Mouse (Mus musculus) intestine, postnatal 0 days (tissue): ENCODE results near the gene Myom1. TPM values are rescaled to one million over a fixed set of nuclear protein-coding genes. Genes with fewer than 3 reads are reported as not detected.

ENCODE experiments used
- ATAC-seq: fragments of 200-750 bp; cut with Nextera tagmentation; 2 replicates; pipeline ENCODE4 v1.8.0; 2017; ENCODE audit warnings: mild to moderate bottlenecking, moderate TSS enrichment, moderate library complexity
- H3K27ac ChIP-seq: fragments of 300-500 bp; sonication (generic); 2 replicates; pipeline ENCODE4 v1.5.1; 2014; ENCODE audit warnings: mild to moderate bottlenecking, low read depth, low read length, moderate library complexity
- H3K27me3 ChIP-seq: fragments of 300-500 bp; sonication (generic); replicated peaks from 2 replicates; pipeline ENCODE4 v1.6.1; 2014; ENCODE audit warnings: low read length, mixed read lengths; ENCODE audit not compliant: control insufficient read depth, insufficient read depth
- H3K36me3 ChIP-seq: fragments of 300-500 bp; sonication (generic); 2 replicates; pipeline ENCODE4 v1.6.1; 2014; ENCODE audit warnings: mild to moderate bottlenecking, moderate library complexity; ENCODE audit not compliant: control insufficient read depth, insufficient read depth
- H3K4me1 ChIP-seq: fragments of 300-500 bp; sonication (generic); replicated peaks from 2 replicates; pipeline ENCODE4 v1.6.1; 2014; ENCODE audit warnings: antibody characterized with exemption, low read length, mixed read lengths; ENCODE audit not compliant: control insufficient read depth, insufficient read depth
- H3K4me2 ChIP-seq: fragments of 300-500 bp; sonication (generic); replicated peaks from 2 replicates; pipeline ENCODE4 v1.6.1; 2014; ENCODE audit warnings: low read depth, mild to moderate bottlenecking, moderate library complexity
- H3K4me3 ChIP-seq: fragments of 300-500 bp; sonication (generic); 2 replicates; pipeline ENCODE4 v1.5.1; 2014; ENCODE audit warnings: low read depth, low read length
- H3K9ac ChIP-seq: fragments of 300-500 bp; sonication (generic); 2 replicates; pipeline ENCODE4 v1.6.1; 2014; ENCODE audit warnings: mild to moderate bottlenecking, low read depth, low read length
- H3K9me3 ChIP-seq: fragments of 300-500 bp; sonication (generic); 2 replicates; pipeline ENCODE4 v1.6.1; 2016; ENCODE audit warnings: mixed run types; ENCODE audit not compliant: control insufficient read depth
- CTCF ChIP-seq: sonication (generic); IDR thresholded peaks from 2 replicates; pipeline ENCODE4 v1.5.1; 2016; ENCODE audit warnings: low read depth, mild to moderate bottlenecking, control low read depth, antibody characterized with exemption, moderate library complexity
- WGBS: fragments of 180-500 bp; shearing (Covaris S2); extraction: QIAGEN DNeasy Blood & Tissue Kit; methylation state at CpG from one replicate; pipeline ENCODE4 v1.1.7; 2014; 5-methylcytosine and 5-hydroxymethylcytosine counted together
- polyA plus RNA-seq: library from polyadenylated mRNA; unstranded; fragments of >200 nt; fragmentation: Nextera tagmentation; extraction: Ambion mirVana; gene quantifications from 2 replicates; pipeline ENCODE4 v1.2.1, GENCODE M21; 2015

Gene Myom1
- polyA plus RNA-seq, 1 experiment from 2014 or later, result 8.9 TPM

GRCm38 (mm10) chr17:70997836-70998235, 4.6 kb upstream of the Myom1 start:
- ATAC-seq, result no peak
- 59% methylated on average over 6 of the region's 6 CpGs for WGBS
- H3K9ac ChIP-seq, result no peak overlapping the region
- H3K27me3 ChIP-seq, result no peaks in the 10 kb centered on the region
- no peaks in the 10 kb centered on the region for H3K4me1 ChIP-seq
- no peak for TF ChIP-seq CTCF
- no peaks in the 10 kb centered on the region for H3K9me3 ChIP-seq
- no peak overlapping the region for H3K27ac ChIP-seq
- no peak overlapping the region for H3K4me3 ChIP-seq
- peaks cover 23% of the 10 kb centered on the region for H3K36me3 ChIP-seq
- 0 out of 2 replicates have a peak overlapping the region, but pooled peaks have one; percentile 17 for H3K4me2 ChIP-seq

GRCm38 (mm10) chr17:70998400-70998975, 3.9 kb upstream of the Myom1 start:
- no peak for TF ChIP-seq CTCF
- 74% methylated on average over 9 of the region's 9 CpGs for WGBS
- 0 out of 2 replicates have a peak overlapping the region, but pooled peaks have one; percentile 17 for H3K4me2 ChIP-seq
- H3K27me3 ChIP-seq, result no peaks in the 10 kb centered on the region
- H3K36me3 ChIP-seq, result peaks cover 23% of the 10 kb centered on the region
- no peaks in the 10 kb centered on the region for H3K4me1 ChIP-seq
- H3K4me3 ChIP-seq, result no peak overlapping the region
- no peak overlapping the region for H3K9ac ChIP-seq
- no peaks in the 10 kb centered on the region for H3K9me3 ChIP-seq
- H3K27ac ChIP-seq, result no peak overlapping the region
- no peak for ATAC-seq

- Histone ChIP-seq H3K27ac (no peak overlapping the region), H3K4me2 (no peak overlapping the region)
Observed at GRCm38 (mm10) chr17:70999187-70999586, 3.2 kb upstream of the Myom1 start.

DNA sequence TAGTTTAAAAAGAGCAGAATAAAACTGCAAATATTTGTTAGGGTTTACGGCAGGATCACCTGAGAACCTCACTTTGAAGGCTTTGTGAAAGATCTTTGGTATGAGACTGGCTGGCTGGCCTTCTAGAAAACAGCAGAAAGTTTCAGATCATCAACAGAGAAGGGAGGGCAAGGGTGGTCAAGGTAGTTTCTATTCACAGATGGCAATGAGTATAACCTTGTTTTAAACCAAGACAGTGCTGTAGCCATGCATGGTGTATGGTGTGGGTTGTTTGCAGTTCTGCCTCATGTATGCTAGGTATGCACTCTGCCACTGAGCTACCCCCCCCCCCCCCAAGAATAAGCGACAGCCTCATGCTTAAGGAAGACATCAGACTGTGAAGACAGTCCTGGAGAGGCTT, 2.2 kb upstream of the Myom1 start:
- Histone ChIP-seq H3K9me3 (no peaks in the 10 kb centered on the region), H3K4me2 (peak overlapping the region; percentile 69), H3K27me3 (no peaks in the 10 kb centered on the region), H3K36me3 (peaks cover 12% of the 10 kb centered on the region), H3K4me1 (no peaks in the 10 kb centered on the region), H3K27ac (no peak overlapping the region), H3K9ac (no peak overlapping the region; the same call in 1 of the 2 replicates), H3K4me3 (peak overlapping the region; percentile 97)
- WGBS, result 25% methylated on average over 2 of the region's 2 CpGs
- no peak for TF ChIP-seq CTCF
- no peak for ATAC-seq

More at GRCm38 (mm10) chr17:70999187-70999586, 3.2 kb upstream of the Myom1 start:
- no peaks in the 10 kb centered on the region for H3K27me3 ChIP-seq
- no peak overlapping the region for H3K9ac ChIP-seq
- H3K4me1 ChIP-seq, result no peaks in the 10 kb centered on the region
- no peak for ATAC-seq
- peaks cover 20% of the 10 kb centered on the region for H3K36me3 ChIP-seq
- 40% methylated on average over 5 of the region's 5 CpGs for WGBS
- TF ChIP-seq CTCF, result no peak
- no peaks in the 10 kb centered on the region for H3K9me3 ChIP-seq
- no peak overlapping the region for H3K4me3 ChIP-seq

- WGBS, result 4% methylated on average over 6 of the region's 6 CpGs
- peak overlapping the region; percentile 97 for H3K4me3 ChIP-seq
Observed at GRCm38 (mm10) chr17:71001067-71001466, 1.4 kb upstream of the Myom1 start.

DNA sequence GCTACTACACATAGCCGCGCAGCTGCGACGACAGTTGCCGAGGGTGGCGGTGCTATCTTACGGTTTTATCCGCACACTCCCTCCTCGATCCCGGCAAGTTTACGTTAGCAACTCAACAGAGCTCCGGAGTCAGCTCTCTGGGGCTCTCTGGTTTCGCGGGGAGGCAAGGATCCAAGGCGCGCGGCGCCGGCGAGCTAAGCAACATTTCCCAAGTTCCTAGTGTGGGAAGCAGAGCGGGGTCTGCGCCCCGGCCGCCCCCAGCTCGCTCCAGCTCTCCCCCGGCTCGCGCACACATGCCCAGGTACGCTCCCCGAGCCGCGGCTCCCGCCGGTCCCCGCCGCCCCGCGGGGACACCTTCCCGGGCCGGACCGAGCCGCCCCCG, 743 bp upstream of the Myom1 start:
- peak; percentile 53 for ATAC-seq
- H3K9me3 ChIP-seq, result no peaks in the 10 kb centered on the region
- H3K9ac ChIP-seq, result peak overlapping the region; percentile 99
- peak overlapping the region; percentile 97 for H3K4me3 ChIP-seq
- H3K4me1 ChIP-seq, result no peaks in the 10 kb centered on the region
- TF ChIP-seq CTCF, result no peak
- WGBS, result under 1% methylated on average over 35 of the region's 43 CpGs
- H3K36me3 ChIP-seq, result no peaks in the 10 kb centered on the region
- peak overlapping the region; percentile 69 for H3K4me2 ChIP-seq
- no peaks in the 10 kb centered on the region for H3K27me3 ChIP-seq
- H3K27ac ChIP-seq, result peak overlapping the region; percentile 100

More at GRCm38 (mm10) chr17:71001067-71001466, 1.4 kb upstream of the Myom1 start:
- no peaks in the 10 kb centered on the region for H3K27me3 ChIP-seq
- no peak for ATAC-seq
- TF ChIP-seq CTCF, result no peak
- H3K9ac ChIP-seq, result peak overlapping the region; percentile 99
- H3K36me3 ChIP-seq, result peaks cover 5% of the 10 kb centered on the region
- H3K27ac ChIP-seq, result peak overlapping the region; percentile 100
- H3K4me1 ChIP-seq, result no peaks in the 10 kb centered on the region
- peak overlapping the region; percentile 69 for H3K4me2 ChIP-seq
- no peaks in the 10 kb centered on the region for H3K9me3 ChIP-seq
